Mouse (Mus musculus) spleen, adult 18-20 months (tissue): ENCODE measurements around the gene Dnaja2.

ENCODE experiments used
- DNase-seq, 2 experiments: peaks; one replicate each; pipeline ENCODE4 v3.0.0; 2022; ENCODE audit warnings: mixed read lengths in 2 of 2

Gene Dnaja2

GRCm38 (mm10) chr8:85555181-85556145 is at the start of gene Dnaja2:
TSS of gene Dnaja2 (minus strand) at chr8:85555344.
- DNase-seq: peak; percentile 84 to 93

- no peak for DNase-seq
These were observed 49.1 kb upstream of the Dnaja2 start for GRCm38 (mm10) chr8:85604201-85604600.

GRCm38 (mm10) chr8:85603203-85603895 is 48.2 kb upstream of the Dnaja2 start:
- DNase-seq: peak in 1 of 2 experiments; percentile 34

- DNase-seq: no peak
These were observed 47.6 kb upstream of the Dnaja2 start for GRCm38 (mm10) chr8:85602737-85603136.

GRCm38 (mm10) chr8:85601741-85602140 is 46.6 kb upstream of the Dnaja2 start:
- no peak for DNase-seq

GRCm38 (mm10) chr8:85597413-85598191 is 42.5 kb upstream of the Dnaja2 start:
- DNase-seq: no peak

GRCm38 (mm10) chr8:85595391-85595790 is 40.2 kb upstream of the Dnaja2 start:
- DNase-seq: no peak

GRCm38 (mm10) chr8:85594983-85595382 is 39.8 kb upstream of the Dnaja2 start:
- no peak for DNase-seq

GRCm38 (mm10) chr8:85593324-85593723 is 38.2 kb upstream of the Dnaja2 start:
- no peak for DNase-seq

GRCm38 (mm10) chr8:85591532-85591931 is 36.4 kb upstream of the Dnaja2 start:
- no peak for DNase-seq

GRCm38 (mm10) chr8:85590258-85590657 is 35.1 kb upstream of the Dnaja2 start:
- DNase-seq: no peak

GRCm38 (mm10) chr8:85588596-85588995 is 33.5 kb upstream of the Dnaja2 start:
- no peak for DNase-seq

- no peak for DNase-seq
These were observed 22.5 kb upstream of the Dnaja2 start for GRCm38 (mm10) chr8:85577666-85578065.

- DNase-seq: no peak
These were observed 18.9 kb upstream of the Dnaja2 start for GRCm38 (mm10) chr8:85573972-85574496.

GRCm38 (mm10) chr8:85570466-85570865 is 15.3 kb upstream of the Dnaja2 start:
- DNase-seq: no peak

GRCm38 (mm10) chr8:85567801-85568200 is 12.7 kb upstream of the Dnaja2 start:
- no peak for DNase-seq

GRCm38 (mm10) chr8:85565186-85565585 is 10.0 kb upstream of the Dnaja2 start:
- DNase-seq: no peak

GRCm38 (mm10) chr8:85563336-85563735 is 8.2 kb upstream of the Dnaja2 start:
- DNase-seq: no peak

- no peak for DNase-seq
These were observed 4.8 kb upstream of the Dnaja2 start for GRCm38 (mm10) chr8:85559966-85560365.

- peak in 1 of 2 experiments; percentile 9 for DNase-seq
These were observed 4.1 kb upstream of the Dnaja2 start for GRCm38 (mm10) chr8:85559201-85559600.

GRCm38 (mm10) chr8:85557601-85557986 is 2.5 kb upstream of the Dnaja2 start:
- DNase-seq: no peak

GRCm38 (mm10) chr8:85556986-85557600 is 1.9 kb upstream of the Dnaja2 start:
- no peak for DNase-seq
